Mouse (Mus musculus) Muller cell, postnatal 12 days (primary cell): ENCODE data around the gene Vpreb1.
"Not testable (repeated sequence)": the region's sequence is repeated elsewhere in the genome, so short reads cannot be mapped to it uniquely, and the experiment has no call there.

Source experiments
- DNase-seq: peaks from one replicate; pipeline ENCODE4 v3.0.0-alpha.2; 2015; ENCODE audit errors: inconsistent ontology term

Vpreb1 gene

DNA sequence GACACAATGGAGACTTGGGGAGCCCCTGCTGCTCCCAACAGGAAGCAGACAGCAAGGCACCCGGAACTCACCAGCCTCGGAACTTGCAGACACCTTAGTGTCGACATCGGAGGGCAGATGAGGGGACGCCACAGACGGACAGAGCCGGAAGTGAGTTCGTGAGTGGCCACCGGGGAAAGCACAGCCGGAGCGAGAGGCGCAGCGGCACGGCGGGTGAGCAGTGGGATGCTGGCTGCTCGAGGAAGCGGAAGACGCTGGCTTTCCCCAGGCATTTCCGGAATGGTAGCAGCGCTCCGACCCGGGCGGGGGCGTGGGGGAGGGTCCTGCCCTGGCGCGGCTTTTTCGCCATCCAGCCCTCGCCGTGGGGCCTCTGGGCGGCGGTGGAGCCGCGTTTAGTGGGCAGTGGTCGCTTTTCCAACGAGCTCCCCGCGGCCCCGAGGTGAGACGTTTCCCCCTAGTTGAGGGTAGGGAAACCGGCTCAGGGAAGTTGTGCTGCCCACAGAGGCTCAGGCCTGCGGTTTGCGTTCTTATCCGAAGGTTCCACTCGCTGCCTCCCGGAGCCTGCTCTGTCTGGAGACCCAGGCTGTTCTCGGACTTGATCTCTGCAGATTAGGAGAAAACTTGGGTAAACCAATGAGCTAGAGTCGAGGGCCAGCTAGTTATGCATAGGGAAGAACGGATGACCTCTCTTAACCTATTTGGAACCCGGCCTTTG is at the start of gene Vpreb1, which contains the start of gene Top3b:
Gene Vpreb1, minus strand, starts transcription at position 227 of the 715 bp plus-strand sequence.
Gene Top3b, plus strand, starts transcription at position 120 of the 715 bp plus-strand sequence.
- DNase-seq: peak; percentile 95

DNA sequence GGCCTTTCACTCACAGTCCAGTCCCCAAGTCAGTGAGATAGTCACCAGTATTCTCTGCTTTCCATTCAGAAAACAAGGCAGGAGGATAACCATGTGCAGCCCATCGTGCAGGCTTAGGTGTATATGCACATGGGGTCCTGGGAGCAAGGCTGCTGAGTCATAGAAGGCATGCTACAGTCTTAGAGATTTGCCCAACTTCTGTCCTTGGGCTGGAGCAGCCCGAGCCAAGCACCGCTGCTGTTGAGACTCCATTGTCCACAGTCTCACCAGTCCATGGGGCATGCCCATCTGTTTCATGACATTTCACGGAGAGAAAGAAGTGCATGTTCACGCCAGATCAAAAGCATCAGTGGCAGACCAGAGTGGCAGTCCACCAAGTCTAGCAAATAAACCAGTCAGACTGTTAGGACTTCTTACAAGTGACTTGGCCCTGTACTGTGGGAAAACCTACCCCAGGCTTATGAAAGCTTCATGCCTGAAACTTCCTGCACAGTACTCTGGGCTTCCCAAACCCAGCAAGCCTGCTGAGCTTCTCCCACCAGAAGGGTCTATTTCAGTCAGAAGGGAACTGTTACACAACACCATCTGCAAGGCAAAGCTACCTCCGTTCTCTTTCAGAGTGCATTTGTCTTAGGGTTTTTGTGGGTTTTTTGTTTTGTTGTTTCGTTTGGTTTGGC is 47.9 kb upstream of the Vpreb1 start:
- no peak for DNase-seq

DNA sequence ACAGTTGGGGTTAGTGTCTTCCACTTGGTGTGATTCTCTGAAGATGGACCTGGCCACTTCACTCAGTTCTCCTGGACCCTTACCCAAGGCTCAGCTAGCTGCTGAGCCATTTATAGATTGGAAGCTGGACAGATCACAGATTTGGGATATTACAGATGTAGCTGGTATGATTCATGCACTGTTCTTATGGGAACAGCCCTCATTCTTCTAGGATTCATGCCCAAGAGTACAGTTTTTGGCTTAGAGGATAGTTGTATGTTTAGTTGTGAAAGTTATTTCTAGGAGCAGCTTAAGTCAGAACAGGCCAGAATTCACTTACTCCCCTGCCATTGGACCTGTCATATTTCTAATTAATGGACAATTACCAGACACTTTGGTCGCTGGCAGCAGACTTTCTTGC is 42.8 kb upstream of the Vpreb1 start:
- no peak for DNase-seq

DNA sequence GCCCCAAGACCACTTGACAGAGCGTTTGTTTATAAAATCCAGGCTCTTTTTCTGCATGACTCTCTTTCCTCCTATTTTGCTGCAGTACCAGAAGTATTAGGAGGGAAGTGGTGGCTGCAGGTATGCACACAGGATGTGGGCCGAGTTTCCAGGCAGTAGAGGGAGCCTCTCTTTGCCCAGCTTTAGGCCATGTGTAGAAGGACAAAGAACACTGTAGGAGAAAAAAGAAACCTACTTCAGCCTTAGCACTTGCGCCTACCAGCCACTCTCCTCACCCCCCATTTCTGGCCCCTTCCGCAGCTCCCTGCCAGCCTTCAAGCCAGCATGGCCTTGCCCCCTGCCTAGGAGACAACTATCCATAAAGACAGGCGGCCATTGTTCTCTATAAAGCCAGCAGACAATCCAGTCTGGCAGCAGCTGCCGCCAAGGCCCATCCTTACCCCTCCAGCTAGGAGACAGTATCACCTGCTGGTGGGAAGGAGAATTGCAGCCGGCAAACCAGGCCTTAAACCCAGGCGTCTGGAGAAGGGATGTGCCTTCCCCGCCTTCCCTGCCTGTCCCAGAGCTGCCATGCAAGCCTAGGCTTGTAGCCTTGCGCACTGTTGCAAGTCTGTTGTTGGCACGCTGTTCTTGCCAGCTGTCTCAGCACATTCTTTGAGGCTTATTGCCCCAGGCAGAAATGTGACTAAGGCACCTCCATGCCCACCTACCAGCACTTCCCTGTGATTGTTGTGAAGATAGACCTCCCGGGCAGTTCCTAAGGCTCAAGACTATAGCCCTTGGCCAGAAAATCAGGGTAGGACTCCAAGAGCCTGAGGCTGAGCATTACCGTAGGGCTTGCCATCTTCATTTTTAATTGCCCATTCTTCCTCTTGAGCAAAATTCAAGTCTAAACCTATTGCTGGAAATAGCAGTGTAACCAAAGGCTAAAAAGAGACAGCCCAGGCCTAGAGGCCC is 41.3 kb upstream of the Vpreb1 start:
- DNase-seq: peak; percentile 91

DNA sequence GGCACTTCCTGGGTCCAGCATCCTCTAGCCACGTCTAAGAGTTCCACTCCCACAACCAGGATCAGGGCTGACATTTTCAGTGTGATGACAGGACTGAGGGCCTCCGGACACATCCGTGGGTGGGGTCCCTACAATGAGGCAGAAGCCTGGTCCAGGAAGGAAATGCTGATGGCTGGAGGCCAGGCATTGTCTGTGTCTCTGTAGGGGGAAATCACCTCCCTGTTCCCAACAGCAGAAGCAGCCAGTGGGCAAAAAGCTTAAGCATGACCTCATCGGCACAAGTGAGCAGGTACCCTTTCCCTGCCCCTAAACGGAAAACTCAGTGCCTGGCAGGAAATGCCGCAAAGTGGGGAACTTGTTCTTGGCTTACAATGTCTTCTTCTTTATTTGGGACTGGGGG is 37.2 kb upstream of the Vpreb1 start:
- peak; percentile 36 for DNase-seq

DNA sequence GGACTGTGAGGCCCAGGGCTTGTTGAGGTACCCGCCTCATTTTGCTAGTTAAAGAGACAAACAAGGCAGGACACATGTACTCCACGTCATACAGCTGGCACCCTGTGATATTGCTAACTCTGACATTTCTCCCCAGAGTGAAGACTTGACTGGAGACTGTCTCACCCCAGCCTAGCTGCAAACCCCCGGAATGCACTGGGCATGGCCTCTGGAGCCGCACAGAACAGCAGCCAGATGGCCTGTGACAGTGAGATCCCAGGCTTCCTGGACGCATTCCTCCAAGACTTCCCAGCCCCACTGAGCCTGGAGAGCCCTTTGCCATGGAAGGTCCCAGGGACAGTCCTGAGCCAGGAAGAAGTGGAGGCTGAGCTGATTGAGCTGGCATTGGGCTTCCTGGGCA is 32.5 kb upstream of the Vpreb1 start:
- no peak for DNase-seq

DNA sequence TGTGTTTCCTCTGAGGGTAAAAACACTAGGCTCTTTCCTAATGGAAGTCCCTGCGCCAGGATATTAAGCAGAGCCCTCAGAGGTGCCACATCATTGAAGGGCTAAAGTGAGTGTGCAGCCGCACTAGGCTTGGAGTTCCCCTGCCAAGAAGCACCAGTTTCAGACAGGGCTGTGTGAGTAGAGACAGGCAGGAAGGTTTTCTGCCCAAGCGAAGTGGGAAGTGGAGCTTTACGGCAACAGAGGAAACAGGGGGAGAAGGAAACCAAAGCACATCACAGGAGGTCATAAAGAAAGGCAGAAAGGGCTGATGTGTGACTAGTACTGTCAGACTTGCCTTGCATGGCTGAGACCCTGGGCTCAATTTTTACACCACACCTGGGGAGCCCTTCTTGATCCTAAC is 31.7 kb upstream of the Vpreb1 start:
- no peak for DNase-seq

DNA sequence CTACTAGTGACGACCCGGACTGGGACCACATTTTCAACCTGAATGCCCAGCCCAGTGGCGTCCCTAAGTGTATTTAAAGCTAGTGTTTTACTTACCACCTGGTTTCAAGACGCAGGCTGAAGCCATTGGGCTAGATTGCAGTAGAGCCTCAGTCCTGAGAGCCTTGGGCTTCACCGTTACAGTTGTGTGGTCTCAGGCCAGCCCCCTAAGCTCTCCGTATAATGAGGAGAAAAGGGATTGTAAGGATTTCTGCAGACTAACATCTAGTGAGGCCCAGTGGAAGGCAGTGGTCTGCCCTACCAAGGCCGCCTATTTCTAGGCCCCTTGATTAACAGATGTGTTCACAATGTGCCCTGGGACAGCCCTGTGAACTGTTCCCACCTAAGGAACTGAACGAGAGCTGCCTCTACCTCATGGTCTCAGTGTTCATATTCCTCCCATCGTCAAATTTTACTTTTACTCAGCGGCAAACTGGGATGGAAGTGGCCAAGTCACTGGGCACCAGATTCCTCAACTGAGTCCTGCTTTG is 26.5 kb upstream of the Vpreb1 start:
- no peak for DNase-seq

DNA sequence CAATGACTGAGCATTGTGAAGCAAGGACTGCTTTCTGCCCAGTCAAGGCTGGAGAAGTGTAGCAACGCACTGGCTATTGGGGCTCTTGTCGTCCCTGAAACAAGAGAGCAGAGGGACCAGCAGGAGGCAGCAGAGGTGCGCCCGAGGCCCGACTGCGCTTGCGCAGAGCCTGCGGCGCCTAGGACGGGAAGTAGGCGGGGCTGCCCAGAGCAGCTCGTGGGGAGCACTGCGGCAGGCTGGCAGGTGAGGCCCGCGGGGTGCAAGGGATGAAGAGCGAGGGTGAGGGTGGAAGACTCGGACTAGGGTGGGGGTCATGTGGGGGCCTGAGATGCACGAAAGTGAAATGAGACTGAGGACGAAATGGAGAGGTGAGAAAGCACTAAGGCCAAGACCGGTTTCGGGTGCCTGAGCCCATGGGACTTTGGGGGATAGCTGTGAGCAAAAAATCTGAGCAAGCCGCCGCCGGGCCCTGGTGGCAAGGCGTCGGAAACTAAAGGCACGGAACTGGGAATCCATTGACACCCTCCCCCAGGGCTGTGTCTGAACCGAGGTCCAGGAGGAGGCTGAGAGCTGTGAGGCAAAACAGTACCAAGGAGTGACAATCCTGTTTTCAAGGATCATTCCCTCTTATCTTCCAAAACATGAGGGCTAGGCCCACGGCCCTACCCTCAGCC is 25.9 kb upstream of the Vpreb1 start, which contains the start of gene Ppm1f:
Gene Ppm1f, plus strand, starts transcription at position 88 of the 674 bp plus-strand sequence.
- DNase-seq: peak; percentile 91

DNA sequence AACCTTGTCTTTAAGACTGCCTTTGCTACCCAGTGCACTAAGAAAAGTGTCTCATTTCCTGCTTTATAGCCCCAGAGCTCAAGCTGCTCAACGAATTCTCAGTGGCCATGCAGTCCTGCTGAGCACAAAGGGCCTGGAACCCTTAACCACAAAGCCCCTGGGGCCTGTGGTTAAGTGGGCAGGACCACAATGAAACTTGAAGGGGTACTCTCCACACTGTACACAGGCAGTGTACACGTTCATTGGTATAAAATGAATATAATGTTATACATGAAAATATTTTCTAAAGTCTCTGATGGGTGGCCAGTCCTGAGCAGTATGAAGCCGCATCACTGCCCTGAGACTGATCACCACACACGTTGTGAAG is 25.4 kb upstream of the Vpreb1 start:
- DNase-seq: no peak

DNA sequence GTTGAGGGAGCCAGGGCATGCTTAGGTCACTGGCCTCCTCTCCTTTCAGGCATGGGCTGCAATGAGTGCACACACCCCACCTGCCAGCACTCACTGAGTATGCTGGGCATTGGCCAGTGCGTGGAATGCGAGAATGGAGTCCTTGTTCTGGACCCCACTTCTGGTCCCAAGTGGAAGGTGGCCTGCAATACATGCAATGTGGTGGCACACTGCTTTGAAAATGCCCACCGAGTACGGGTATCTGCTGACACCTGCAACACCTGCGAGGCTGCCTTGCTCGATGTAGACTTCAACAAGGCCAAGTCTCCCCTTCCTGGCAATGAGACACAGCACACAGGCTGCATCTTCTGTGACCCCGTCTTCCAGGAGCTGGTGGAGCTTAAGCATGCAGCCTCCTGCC is 21.7 kb upstream of the Vpreb1 start:
- DNase-seq: no peak

DNA sequence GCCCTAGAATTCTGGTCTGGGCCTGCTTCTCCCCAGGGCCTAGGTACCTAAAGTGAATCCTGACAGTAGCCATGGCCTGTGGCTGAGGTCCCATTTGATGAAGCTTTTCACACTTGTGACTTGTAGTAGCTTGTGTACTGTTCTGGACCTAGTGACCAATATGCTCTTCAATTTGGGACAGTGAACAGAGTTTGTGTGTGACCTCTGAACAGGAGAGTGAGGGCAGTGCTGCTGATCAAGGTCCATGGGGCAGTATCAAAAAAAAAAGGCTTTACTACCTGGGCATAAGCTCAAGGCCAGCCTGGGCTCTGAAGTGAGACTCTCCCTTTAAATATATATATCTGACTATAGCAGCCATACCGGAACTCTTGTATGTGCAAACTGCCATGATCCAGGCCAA is 17.7 kb upstream of the Vpreb1 start:
- no peak for DNase-seq

DNA sequence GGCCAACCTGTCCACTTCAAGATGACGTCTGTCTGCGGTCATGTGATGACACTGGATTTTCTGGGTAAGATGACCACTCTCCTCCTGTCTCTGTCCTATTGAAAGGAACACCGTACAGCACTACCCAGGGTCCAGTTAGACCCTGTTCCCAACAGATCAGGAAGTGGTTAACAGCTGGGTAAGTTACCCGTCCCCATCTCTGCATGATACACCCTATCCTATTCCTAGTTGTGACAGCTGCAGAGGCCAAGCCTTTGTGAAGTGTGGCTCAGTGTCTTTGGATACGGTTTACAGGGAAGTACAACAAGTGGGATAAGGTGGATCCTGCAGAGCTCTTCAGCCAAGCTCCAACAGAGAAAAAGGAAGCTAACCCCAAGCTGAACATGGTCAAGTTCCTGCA is 8.4 kb upstream of the Vpreb1 start:
- DNase-seq: no peak

DNA sequence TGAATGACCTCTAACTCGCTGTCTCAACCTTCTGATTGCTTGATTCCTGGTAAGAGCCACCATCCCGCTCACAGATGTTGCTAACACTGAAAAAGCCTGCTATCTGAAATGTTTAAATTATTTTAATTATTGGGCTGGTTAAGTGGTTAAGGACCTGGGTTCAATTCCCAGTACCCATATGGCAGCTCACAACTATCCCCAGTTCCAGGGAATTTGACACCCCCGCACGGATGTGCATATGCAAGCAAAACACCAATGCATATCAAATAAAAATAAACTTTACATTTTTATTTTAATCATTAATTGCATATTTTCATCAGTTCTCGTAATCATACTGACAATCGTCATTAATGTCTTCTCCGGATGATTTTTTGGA is 414 bp downstream of the Vpreb1 start:
- no peak for DNase-seq

DNA sequence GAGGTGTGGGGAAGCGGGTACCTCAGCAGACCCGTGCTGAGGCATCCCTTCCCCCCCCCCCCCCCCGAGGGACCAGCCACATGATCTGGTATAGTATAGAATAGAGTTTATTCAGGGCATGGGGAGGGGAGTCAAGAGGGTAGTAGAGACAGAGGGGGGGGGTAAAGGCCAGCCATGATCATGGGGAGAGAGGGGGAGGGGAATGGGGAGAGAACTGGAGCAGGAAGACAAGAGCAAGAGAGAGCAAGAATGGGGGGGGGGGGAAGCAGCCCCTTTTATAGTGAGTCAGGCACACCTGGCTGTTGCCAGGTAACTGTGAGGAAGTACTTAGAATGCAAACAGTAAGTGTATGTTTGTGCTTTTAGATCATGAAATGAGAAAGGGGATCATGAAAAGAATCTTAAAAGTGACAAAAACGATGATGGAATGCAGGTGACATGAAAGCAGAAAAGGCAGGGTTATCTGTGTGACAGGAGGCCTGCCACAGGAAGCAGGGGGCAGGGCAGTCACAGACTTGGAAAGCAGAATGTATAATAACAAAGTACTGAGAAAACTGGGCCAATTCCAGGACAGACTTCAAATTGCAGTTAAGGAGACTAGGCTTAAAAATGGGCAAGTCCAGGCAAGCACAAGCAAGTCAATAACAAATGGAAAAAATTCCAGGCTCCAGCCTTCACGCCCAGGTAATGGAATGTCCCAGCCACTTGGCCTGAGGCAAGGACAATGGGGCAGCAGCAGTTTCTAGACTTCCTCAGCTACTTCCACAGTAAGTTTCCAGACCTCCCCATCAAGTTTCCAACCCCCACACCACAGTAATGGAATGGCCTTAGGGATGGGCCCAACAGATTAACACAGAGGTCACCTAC is 4.7 kb downstream of the Vpreb1 start:
- DNase-seq: peak; percentile 36

DNA sequence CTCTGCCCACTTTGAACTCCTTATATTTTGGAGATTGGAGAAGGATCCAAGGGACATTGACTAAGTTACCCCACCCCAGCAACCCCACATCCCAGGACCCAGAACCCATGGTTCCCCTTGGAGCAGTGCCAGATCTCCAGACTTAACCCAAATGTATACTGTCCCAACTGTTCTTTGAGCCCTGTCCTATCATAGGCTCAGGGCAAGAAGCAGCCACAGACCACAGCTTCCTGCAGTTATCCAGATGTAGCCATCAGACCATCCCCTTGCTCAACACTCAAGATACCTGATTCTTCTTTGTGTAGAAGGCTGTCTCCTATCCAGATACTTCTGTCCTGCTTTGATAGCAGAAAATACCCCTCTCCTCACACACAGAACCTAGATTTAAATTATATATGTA is 5.4 kb downstream of the Vpreb1 start:
- no peak for DNase-seq

DNA sequence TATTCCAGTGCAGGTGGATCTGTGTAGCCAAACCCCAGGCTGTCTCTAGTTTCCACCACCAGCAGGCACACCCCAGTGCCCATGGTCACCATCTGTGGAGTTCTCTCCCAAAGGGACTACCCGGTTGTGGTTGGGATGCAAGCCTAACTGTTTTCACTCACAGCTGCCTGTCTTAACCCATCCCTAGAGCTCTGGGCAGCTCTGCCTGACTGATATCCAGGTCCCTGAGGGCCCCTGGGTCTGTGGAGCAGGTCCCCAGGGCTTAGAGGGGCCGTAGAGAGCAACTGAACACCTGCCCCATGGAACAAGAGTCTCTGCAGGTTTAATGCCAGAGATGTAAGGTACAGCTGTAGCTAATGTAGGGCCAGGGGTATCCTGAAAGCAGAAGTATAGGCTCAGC is 6.7 kb downstream of the Vpreb1 start, which contains the start of gene Igll1:
Gene Igll1, minus strand, starts transcription at position 8 of the 400 bp plus-strand sequence.
- no peak for DNase-seq

DNA sequence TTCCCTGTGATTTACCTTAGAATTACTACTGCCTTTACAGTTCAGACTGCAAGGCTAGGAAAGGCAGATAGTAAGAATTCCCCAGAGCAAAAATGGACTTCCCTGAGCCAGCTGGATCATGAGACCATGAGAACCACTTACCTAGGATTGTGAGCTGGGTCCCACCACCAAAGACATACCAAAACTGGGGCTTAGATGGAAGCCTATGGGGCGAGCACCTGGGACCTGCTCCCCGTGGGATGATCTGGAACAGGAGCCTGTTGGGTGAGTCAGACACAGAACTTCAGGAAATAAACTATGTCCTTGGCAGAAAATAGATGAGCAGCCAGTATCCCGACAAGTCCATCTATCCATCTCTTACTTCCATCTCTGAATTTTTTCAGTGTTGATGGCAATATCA is 8.4 kb downstream of the Vpreb1 start:
- DNase-seq: no peak

DNA sequence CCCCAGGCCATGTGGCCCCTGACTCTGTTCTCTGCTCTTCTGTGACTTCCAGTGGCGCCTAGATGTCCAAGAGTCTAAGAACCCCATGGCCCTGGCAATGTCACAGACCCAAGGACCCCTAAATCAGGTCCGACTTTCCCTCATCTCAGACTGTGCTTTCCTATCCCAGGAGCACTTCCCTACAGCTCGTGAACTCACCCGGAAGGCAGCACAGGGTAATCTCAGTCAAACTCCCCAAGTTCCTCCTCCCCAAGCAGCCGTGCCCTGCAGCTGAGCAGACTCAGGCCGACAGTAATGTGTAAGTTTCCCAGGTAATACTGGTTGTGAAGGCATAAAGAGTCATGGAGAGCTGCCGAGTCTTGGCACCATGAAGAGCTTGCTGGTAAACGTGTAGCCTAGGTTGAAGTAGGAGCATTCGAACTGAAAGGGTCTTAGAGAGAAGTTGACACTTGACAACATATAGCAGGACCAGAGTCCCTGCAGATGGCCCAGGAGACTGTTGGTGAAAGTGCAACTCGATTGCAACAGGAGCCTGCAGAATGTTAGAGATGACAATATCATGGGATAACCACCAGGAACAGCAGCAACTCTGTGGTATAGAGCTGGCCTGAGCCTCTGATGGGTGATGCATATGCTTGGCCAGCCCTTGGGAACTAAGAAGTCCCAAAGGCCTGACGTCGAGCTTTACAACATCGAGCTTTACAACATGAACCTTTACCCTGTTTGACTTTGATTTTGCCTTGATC is 13.7 kb downstream of the Vpreb1 start:
- no peak for DNase-seq

DNA sequence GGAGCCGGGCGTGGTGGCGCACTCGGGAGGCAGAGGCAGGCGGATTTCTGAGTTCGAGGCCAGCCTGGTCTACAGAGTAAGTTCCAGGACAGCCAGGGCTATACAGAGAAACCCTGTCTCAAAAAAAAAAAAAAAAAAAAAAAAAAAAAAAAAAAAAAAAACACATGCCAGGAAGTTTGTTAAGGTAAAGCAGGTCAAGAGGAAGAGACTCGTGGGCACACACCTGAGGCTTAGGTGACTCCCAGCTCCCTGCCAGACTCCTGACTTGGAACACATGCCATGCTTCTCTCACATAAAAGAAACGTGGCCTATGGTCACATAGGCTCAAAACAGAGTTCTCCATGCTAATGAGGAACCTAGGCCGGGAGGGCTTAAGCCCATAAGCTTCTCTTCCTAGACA is 14.6 kb downstream of the Vpreb1 start:
- DNase-seq: not testable (repeated sequence)
